Mouse (Mus musculus) liver, embryonic 13.5 days (tissue): ENCODE data around the gene Fastkd1. TPM values are rescaled to one million over a fixed set of nuclear protein-coding genes. Genes with fewer than 3 reads are reported as not detected.

Experiments used
- polyA plus RNA-seq: library from polyadenylated mRNA; unstranded; fragments of >200 nt; fragmentation: Nextera tagmentation; extraction: Ambion mirVana; gene quantifications from 2 replicates; pipeline ENCODE4 v1.2.1, GENCODE M21; 2015

Fastkd1 gene
- polyA plus RNA-seq, 1 experiment from 2014 or later = 4.1 TPM

Other genes with a start within 250 kb of the Fastkd1 start
- 0.06 and 0.09 TPM in 2 replicates for gene Lrp2, start 127.5 kb downstream of the Fastkd1 start, polyA plus RNA-seq
- gene Bbs5, start 66.3 kb downstream of the Fastkd1 start, polyA plus RNA-seq = 4.7 and 6.4 TPM in 2 replicates
- gene Klhl41, start 43.4 kb downstream of the Fastkd1 start, polyA plus RNA-seq = 0.42 and 0.43 TPM in 2 replicates
- 79.7 and 100 TPM in 2 replicates for gene Ppig, start 9.0 kb upstream of the Fastkd1 start, polyA plus RNA-seq
- 0.21 and 0.28 TPM in 2 replicates for gene Ccdc173, start 76.1 kb upstream of the Fastkd1 start, polyA plus RNA-seq
- gene Phospho2, start 76.1 kb upstream of the Fastkd1 start, polyA plus RNA-seq = 13.0 and 18.1 TPM in 2 replicates
- 20.2 and 24.7 TPM in 2 replicates for gene Klhl23, start 108.4 kb upstream of the Fastkd1 start, polyA plus RNA-seq
- gene Ssb, start 148.0 kb upstream of the Fastkd1 start, polyA plus RNA-seq = 204 and 266 TPM in 2 replicates
- gene Mettl5, start 172.1 kb upstream of the Fastkd1 start, polyA plus RNA-seq = 40.8 and 42.1 TPM in 2 replicates
- gene Ubr3, start 183.7 kb upstream of the Fastkd1 start, polyA plus RNA-seq = 5.1 and 6.0 TPM in 2 replicates